Mouse (Mus musculus) left cerebral cortex, adult 18-20 months (tissue): ENCODE results near the gene Lrrc7. TPM values are rescaled to one million over a fixed set of nuclear protein-coding genes. Genes with fewer than 3 reads are reported as not detected.
A peak's percentile ranks its signal among the peaks of the same experiment; 100 is the strongest.
"Not testable (repeated sequence)": the region's sequence is repeated elsewhere in the genome, so short reads cannot be mapped to it uniquely, and the experiment has no call there.

Experiments
- DNase-seq, 2 experiments: peaks; one replicate each; pipeline ENCODE4 v3.0.0; 2021 to 2022; ENCODE audit warnings: low spot score in 2 of 2, mixed read lengths in 1 of 2
- total RNA-seq, 2 experiments: library from RNA; stranded (reverse); gene quantifications; 2 replicates each; pipeline ENCODE4 v1.2.3; 2021

The Lrrc7 gene
- total RNA-seq, 2 experiments from 2014 or later, result 99.9 TPM

DNA sequence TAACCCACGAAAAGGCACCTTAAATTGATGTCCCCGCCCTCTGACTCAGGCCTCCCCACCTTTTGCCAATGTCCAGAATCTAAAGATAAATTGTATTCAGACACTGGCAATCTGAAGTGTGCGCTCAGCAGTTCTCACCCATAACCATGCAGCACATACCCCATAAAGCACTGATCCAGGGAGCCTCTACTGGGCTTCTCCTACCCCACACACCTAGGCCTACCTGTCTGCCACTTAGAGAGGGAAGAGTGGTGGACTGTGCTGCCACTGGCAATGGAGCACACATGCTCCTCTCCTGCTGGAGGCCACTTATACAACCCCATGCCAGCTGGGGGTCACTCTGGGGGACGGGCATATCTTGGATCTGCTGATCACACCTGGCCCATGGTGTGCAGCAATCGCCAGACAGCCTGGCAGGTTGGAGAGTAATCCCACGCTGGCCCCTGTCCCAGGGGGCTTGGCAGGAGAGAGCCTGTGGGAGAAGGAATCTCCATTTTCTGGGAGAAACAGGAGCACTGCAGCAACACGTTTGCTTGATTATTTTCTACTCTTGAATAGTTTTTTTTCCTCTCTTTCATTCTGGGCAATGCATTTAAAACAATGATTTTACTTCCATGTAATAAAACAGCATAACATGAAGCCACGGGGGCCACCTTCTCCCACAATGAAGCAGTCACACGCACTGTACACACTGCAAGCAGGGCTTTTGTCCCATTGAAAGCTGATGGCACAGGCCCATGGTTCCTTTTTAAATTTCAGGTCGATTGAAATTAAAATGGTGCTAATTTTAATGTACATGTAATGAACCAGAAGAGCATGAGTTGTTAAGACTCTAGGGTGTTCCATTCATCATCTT, 386.9 kb downstream of the Lrrc7 start:
- no peak for DNase-seq

GRCm38 (mm10) chr3:158169180-158169579, 392.8 kb downstream of the Lrrc7 start:
- DNase-seq, result no peak

DNA sequence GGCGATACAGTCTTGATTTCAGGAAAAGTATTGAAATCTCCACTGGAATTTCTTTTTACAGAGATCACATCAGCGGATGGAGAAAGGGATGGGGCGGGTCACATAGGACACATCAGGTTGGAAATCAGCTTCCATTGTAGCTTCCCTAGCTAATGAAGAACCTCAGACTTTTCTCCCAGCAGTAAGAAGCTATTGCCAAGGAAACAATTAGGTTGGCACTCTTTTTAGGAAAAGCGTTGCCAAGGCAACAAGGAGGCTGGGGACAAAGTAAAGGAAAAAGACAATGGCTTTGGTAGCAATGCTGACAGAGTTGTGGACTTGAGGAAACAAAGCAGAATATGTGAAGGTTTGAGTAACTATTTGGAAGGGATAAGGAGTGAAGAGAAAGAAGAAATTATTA, 393.6 kb downstream of the Lrrc7 start:
- no peak for DNase-seq

- DNase-seq, result no peak
Observed at GRCm38 (mm10) chr3:158165004-158165403, 397.0 kb downstream of the Lrrc7 start.

- no peak for DNase-seq
Observed at GRCm38 (mm10) chr3:158164452-158164851, 397.6 kb downstream of the Lrrc7 start.

GRCm38 (mm10) chr3:158163127-158163526, 398.9 kb downstream of the Lrrc7 start:
- DNase-seq, result no peak

DNA sequence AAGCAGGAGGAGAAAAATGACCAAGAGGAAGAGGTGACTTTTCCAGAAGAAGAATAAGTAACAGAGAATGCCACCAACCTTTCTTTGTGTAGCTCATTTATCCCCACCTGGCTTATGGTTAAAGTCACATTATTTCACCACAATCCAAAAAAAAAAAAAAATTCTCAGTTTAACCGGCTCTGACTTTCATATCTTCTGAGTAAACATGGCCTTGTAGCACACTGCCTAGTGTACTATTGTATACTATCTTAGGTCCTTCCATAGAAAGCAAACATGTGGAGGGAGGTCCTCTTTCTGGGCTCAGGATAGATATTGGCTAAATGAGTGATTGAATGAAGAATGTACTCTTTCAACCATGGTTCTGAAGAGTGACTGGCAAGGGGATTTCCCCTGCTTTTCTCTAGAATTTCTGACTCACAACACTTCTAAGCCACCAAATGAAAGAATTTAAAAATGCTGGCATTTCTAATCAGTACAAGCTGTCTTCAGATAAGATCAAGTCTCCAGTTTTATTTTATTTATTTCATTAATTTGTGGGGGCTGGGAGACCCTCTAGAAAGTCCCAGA, 400.0 kb downstream of the Lrrc7 start:
- no peak for DNase-seq

- no peak for DNase-seq
Observed at GRCm38 (mm10) chr3:158155515-158156286, 406.3 kb downstream of the Lrrc7 start.

DNA sequence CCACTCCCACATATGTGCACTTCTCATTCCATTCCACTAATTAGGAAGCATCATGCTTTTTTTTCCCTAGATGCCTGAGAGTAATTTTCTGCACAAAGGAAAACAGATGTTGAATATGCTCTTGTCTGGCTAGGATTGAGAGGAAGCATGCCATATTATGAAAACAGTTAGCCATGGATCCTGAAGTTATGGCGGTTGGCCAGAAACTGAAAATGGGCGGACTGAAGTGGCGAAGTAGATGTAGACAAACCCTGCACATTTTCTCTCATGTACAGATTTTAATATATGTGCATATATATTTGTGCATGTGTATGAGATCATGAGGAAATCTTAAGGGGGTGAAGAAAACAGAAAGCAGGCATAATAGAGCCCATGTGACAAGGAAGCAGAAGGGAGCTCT, 407.9 kb downstream of the Lrrc7 start:
- no peak for DNase-seq

- DNase-seq, result no peak
Observed at GRCm38 (mm10) chr3:158148998-158149397, 413.0 kb downstream of the Lrrc7 start.

DNA sequence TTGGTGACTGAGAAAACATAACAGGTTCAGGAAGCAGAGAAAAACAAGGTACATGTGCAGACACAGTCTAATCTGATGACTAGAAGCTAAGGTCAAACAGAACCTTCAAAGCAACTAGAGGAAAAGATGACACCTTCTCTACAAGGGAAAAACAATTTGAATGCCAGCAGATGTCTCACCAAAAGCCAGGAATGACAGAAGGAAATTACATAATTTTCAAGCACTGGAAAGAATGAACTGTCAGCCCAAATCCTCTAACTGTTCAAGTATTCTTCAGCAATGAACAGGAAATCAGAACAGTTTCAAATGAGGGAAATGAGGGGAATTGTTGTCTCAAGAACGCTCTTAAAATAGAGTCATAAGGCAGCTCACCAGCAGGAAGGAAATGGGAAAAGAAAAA, 421.4 kb downstream of the Lrrc7 start:
- no peak for DNase-seq

DNA sequence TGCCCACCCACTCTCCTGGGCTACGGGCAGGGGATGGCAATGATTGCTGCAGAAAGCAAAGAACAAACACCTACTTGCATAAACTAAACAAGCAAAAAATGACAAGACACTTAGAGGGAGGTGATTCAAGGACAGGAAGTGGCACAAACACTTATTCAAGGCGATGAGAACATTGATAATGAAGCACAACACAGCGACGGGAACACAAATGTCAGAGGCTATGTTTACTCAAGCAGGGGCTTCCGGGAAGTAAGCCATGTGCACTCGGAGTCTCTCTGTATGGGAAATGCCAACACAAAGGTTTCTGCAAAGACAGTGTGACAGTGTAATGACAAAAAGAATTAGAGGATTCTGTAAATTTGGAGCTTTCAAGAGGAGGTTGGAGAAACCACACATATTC, 424.2 kb downstream of the Lrrc7 start:
- DNase-seq, result no peak

- DNase-seq, result no peak
Observed at GRCm38 (mm10) chr3:158131672-158132071, 430.3 kb downstream of the Lrrc7 start.

DNA sequence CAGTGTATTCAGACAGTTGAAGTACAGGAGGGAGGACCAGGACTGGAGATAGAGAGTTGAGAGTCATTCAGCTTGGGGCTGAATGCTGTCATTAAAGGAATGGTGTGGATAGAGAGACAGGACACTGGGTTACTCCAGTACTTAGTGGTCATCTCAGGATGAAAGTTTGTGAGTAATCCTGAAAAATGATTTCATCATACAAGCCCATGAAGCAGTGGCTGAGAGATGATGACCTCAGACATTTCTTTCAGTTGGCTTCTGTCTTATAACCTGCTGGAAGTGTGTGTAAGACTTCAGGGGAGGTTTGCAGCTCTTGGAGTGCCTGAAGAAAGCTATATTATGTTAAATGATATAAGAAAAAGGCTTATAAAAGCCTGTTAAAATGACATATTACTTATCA, 430.8 kb downstream of the Lrrc7 start:
- no peak for DNase-seq

GRCm38 (mm10) chr3:158122899-158123298, 439.1 kb downstream of the Lrrc7 start:
- DNase-seq, result no peak

DNA sequence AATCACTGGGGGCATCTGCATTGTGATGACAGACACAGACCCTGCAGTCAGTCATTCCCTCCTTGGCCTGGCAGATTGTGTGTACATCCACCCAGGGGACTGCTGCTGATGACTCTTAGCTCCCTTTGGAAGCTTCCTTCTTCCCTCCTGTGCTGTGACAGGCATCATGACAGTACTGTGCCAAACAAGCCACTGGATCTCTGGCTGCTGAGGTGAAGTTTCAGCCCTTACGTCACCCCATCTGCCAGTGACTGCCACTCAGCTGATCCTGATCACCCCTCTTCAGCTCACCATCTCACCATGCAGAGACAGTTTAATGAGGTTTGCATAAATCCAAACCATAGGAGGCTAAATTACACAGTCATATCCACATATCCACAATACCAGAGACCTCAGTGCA, 456.8 kb downstream of the Lrrc7 start:
- no peak for DNase-seq

DNA sequence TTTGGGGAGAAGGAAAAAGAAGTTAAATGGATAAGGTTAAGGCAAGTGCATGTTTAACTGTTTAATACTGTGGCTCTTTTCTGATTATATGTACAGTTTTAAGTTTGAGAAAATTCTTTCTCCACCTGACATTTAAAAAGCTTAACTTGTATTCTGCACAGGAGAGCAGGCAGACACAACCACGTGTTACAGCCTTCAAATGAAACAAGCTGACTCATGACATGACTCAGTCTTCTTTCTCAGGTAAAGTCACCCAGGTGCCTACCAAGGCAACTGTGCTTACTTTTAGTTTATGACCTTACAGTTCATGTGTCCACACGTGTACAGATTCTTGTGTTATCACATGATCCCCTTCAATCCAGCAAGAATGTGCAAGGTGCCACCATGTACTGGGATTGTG, 458.6 kb downstream of the Lrrc7 start:
- no peak for DNase-seq

DNA sequence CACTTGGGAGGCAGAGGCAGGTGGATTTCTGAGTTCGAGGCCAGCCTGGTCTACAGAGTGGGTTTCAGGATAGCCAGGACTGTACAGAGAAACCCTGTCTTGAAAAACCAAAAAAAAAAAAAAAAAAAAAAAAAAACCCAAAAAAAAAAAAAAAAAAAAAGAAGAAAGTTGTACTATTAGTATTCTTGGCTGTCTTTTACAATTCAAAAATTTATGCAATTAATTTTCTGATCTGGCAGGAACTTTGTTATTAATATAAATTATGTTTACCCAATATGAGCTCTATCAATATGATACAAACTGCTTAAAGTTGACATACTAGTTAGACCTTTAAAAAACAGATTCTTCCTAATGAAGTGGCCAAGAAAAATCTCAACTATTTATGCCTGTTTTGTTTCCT, 459.5 kb downstream of the Lrrc7 start:
- DNase-seq, result not testable (repeated sequence)

DNA sequence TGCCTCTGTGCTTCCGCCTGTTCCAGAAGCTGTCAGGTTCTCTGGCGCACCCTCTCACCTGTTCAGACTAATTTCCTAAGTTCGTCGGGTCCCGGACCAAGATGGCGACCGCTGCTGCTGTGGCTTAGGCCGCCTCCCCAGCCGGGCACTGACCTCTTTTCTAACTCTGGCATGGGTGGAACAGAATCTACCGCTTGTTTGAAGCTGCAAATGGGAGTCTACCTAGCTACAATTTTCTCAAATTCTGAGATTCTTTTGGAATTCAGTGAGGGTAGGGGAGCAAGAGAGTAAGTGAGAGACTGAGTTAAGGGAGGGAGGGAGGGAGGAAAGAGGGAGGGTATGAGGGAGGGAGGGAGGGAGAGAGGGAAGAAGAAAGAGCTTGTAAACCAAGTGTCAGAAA, 460.0 kb downstream of the Lrrc7 start:
- DNase-seq, result not testable (repeated sequence)

DNA sequence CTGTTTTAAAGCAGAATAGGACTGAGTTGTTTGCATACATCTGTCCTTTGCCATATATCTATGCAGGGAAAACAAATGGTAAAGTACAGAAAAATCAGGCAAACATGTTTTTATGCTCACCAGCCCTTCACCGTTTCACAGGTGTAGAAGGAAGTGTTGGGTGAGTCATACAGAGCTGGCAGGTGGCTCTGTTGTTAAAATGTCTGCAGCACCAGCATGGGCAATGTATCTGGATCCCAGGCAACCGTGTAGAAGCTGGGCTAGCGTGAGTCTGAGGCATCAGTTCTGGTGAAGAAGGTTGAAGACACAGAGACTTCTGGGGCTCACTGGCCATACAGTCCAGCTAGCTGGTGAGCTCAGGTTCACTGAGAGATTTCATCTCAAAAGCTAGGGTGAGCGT, 468.1 kb downstream of the Lrrc7 start:
- DNase-seq, result no peak

DNA sequence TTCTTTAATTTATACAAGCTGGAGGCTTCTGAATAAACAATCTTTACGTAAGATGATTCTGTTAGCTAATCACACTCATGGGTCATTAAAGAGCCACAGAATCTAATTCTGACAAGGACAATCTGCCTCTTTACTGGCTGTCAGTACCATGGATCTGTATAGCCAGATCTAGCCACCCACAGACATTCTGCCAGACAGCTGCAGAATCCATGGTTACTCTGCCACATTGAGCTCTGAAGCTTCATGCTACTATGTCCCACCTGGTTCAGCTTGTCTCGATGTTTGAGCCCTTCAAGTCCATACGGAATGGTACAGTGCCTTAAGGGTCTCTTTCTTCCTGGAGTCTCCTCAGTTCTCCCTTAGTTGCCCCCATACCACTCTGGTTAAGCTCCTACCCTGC, 470.4 kb downstream of the Lrrc7 start:
- DNase-seq, result peak in 1 of 2 experiments; percentile 35

- DNase-seq, result no peak
Observed at GRCm38 (mm10) chr3:158077828-158078227, 484.2 kb downstream of the Lrrc7 start.
